Mouse (Mus musculus): ENCODE measurements around the gene Myog. TPM values are rescaled to one million over a fixed set of nuclear protein-coding genes. Genes with fewer than 3 reads are reported as not detected.

Gene Myog
- total RNA-seq, 2 experiments from 2014 or later: not detected

DNA sequence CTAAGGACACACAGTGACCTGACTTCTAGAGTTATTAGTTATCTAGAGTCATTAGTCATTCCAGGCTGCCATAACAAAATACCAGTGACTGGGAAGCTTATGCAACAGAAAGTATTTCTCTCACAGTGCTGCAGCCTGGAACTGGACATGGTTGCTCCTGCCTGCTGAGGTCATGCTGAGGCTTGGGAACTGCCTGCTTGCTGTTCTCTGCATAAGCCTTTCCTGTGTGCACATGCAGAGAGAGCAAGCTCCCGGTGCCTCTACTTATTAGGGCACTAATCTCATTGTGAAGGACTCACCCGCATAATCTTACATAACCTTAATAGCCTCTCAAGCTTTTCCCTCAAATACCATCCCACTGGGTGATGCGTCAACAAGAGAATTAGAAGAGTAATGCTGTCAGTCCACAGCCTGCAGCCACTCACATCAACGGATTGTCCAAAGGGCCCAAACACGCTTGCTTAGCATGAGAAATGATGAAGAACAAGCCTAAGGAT, 17.0 kb upstream of the Myog start:
- Histone ChIP-seq H3K27ac (peak overlapping the region; percentile 70), H3K4me3 (no peak overlapping the region)
- intact Hi-C loops (cut with DNase I): no loop called here
- no peak for DNase-seq (ENCODE audit: extremely low spot score in 1 of 2, low spot score in 2 of 2)
- TF ChIP-seq CTCF (IDR thresholded peaks at IDR 0.05): no peak

GRCm38 (mm10) chr1:134273493-134274395, 16.0 kb upstream of the Myog start:
- intact Hi-C loops (cut with DNase I): no loop called here
- Histone ChIP-seq H3K27ac (peak overlapping the region; percentile 70), H3K4me3 (no peak overlapping the region)
- no peak for TF ChIP-seq CTCF (IDR thresholded peaks at IDR 0.05)
- peak in 1 of 2 experiments; percentile 26 for DNase-seq (ENCODE audit: extremely low spot score in 1 of 2, low spot score in 2 of 2)

- peak overlapping the region; percentile 70 for H3K27ac ChIP-seq
- H3K4me3 ChIP-seq: no peak overlapping the region
- no peak for DNase-seq (ENCODE audit: extremely low spot score in 1 of 2, low spot score in 2 of 2)
- intact Hi-C loops (cut with DNase I): no loop called here
- TF ChIP-seq CTCF (IDR thresholded peaks at IDR 0.05): no peak
Measured at GRCm38 (mm10) chr1:134274483-134274920, 15.3 kb upstream of the Myog start.

DNA sequence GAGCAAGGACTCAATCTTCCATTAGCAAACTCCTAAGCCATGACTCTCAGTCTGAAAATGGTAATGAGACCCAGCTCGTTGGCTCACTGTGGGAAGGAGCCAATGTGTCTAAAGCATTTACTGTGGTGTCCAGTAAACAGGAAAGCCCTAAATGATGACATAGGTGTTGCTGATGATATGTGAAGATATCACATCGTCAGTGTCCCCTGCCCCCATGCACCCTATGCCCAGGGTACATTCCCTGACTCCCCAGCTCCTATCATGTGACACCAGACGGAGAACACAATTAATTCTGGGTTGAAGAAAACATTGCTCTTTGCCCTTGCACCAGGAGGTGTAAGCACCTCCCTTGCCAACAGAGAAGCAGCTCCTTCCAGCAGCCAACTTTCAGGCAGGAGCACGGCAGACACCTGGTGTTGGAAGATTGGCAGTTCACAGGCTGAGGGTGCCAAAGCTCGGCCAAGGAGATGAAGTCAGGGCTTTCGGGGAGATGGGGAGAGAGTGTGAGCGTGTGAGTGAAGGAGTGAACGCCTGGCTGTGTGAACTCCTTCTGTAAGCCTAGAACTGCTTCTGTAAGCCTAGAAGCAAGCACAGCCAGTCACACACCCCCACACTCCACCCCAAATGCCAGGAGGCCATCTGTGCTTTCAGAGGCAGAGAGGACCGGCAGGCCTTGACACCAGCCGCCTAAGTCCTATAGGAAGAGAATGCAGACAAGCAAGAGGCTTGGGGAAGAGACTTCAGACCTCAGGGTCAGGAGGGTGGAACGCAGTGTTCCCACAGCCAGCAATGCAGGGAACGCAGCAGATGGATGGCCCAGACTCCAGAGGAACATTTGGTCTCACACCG, 13.9 kb upstream of the Myog start:
- H3K4me3 ChIP-seq: no peak overlapping the region
- DNase-seq (ENCODE audit: extremely low spot score in 1 of 2, low spot score in 2 of 2): peak in 1 of 2 experiments; percentile 38
- H3K27ac ChIP-seq: peak overlapping the region; percentile 70
- intact Hi-C loops (cut with DNase I): loop anchor here (1.0 to 2.0 kb wide), 2 partner anchors 29 to 59 kb away; no protein-coding TSS in a partner anchor
- TF ChIP-seq CTCF (IDR thresholded peaks at IDR 0.05): no peak

DNA sequence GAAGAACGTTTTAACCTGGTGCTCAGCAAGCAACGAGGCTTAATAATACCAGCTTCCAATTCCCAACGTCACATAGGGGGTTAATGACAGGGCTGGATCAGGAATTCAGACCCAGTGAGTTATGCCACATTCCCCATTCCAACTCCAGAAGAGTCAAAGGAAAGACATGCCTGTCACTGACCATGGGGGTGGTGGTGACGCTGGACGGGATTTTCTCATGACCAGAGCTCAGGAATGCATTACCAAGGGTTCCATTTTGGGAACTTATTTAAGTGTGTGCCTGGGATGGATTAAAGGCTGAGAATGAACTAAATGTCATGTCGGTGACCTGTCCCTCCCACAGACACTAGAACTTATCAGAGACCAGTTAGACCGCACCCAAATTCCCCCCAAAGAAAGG, 13.0 kb upstream of the Myog start:
- H3K27ac ChIP-seq: no peak overlapping the region
- no peak for TF ChIP-seq CTCF (IDR thresholded peaks at IDR 0.05)
- intact Hi-C loops (cut with DNase I): loop anchor here (1.0 to 2.0 kb wide), 2 partner anchors 28 to 58 kb away; no protein-coding TSS in a partner anchor

GRCm38 (mm10) chr1:134280174-134280573, 9.6 kb upstream of the Myog start:
- intact Hi-C loops (cut with DNase I): no loop called here
- Histone ChIP-seq H3K4me3 (no peak overlapping the region), H3K27ac (no peak overlapping the region)
- no peak for TF ChIP-seq CTCF (IDR thresholded peaks at IDR 0.05)
- no peak for DNase-seq (ENCODE audit: extremely low spot score in 1 of 2, low spot score in 2 of 2)

More for the DNA sequence above, 13.0 kb upstream of the Myog start:
- no peak for DNase-seq (ENCODE audit: extremely low spot score in 1 of 2, low spot score in 2 of 2)
- H3K4me3 ChIP-seq: no peak overlapping the region

GRCm38 (mm10) chr1:134281563-134281962, 8.2 kb upstream of the Myog start:
- intact Hi-C loops (cut with DNase I): no loop called here
- DNase-seq (ENCODE audit: extremely low spot score in 1 of 2, low spot score in 2 of 2): no peak
- TF ChIP-seq CTCF (IDR thresholded peaks at IDR 0.05): peak; percentile 8
- Histone ChIP-seq H3K4me3 (no peak overlapping the region), H3K27ac (no peak overlapping the region)

DNA sequence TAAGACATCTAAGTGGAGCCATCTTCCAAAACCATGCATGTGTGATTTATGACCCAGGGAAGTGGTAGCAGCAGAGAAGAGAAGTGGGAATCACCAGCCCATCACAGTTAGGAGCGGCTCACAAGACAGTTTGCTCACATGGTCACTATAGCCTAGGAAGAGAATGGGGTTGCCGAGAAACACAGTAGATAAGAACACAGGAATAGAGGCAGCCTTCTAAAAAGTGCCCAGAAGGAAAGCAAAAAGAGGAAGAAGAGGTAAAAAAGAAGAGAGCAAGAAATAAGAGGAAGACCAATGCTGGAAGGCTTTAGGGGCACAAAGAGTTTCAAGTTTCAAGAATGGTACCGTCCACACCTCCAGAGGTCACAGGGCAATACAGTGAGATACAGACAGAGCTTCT, 7.4 kb upstream of the Myog start:
- Histone ChIP-seq H3K27ac (no peak overlapping the region), H3K4me3 (no peak overlapping the region)
- no peak for DNase-seq (ENCODE audit: extremely low spot score in 1 of 2, low spot score in 2 of 2)
- intact Hi-C loops (cut with DNase I): no loop called here
- no peak for TF ChIP-seq CTCF (IDR thresholded peaks at IDR 0.05)

DNA sequence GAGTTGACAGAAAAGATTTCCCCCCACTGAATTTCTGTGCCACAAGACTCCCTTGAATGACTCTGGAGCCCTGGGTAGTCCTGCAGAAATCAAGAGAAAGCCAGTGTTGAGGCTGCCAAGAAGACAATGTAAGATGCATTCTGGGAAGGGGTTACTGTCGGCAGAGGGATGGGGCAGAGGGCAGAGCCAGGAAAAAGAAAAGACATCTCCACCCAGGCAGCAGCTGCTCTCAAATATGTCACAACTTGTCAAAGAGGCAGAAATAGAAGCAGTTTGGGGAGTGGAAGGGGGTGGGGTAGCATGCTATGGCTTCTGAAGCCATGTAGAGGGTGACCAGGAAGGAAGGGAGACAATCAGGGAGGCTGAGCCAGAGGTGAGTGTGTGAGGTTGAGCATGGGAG, 6.7 kb upstream of the Myog start:
- Histone ChIP-seq H3K4me3 (no peak overlapping the region), H3K27ac (no peak overlapping the region)
- intact Hi-C loops (cut with DNase I): no loop called here
- no peak for DNase-seq (ENCODE audit: extremely low spot score in 1 of 2, low spot score in 2 of 2)
- no peak for TF ChIP-seq CTCF (IDR thresholded peaks at IDR 0.05)

GRCm38 (mm10) chr1:134285458-134286120, 4.2 kb upstream of the Myog start:
- DNase-seq (ENCODE audit: extremely low spot score in 1 of 2, low spot score in 2 of 2): no peak
- TF ChIP-seq CTCF (IDR thresholded peaks at IDR 0.05): no peak
- intact Hi-C loops (cut with DNase I): no loop called here
- Histone ChIP-seq H3K4me3 (no peak overlapping the region), H3K27ac (no peak overlapping the region)

DNA sequence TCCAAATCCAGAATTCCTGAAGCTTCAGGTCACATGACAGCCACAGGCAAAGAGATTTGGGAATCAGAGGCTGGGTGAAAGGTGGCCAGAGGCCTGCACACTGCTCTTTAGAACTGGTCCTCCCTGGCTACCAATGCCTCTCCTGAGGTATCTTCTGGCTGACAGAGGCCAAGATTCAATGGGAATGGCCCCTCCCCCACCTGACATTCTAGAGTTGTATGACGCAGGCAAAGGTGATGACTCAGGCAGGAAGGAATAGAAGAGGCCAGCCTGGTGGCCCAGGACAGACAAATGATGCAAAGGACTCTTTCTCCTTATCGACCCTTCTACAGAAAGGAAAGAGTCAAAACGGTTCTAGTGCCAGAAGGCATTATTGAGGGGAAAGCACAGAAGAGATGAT, 1.6 kb upstream of the Myog start:
- H3K4me3 ChIP-seq: no peak overlapping the region
- TF ChIP-seq CTCF (IDR thresholded peaks at IDR 0.05): no peak
- intact Hi-C loops (cut with DNase I): no loop called here

More for the DNA sequence above, 1.6 kb upstream of the Myog start:
- H3K27ac ChIP-seq: no peak overlapping the region
- no peak for DNase-seq (ENCODE audit: extremely low spot score in 1 of 2, low spot score in 2 of 2)
